Mouse (Mus musculus) G1E (cell line): ENCODE measurements around the gene Afap1l2.

Experiments
- CTCF ChIP-seq: IDR thresholded peaks from 2 replicates; pipeline ENCODE4 v1.5.1; 2012; ENCODE audit warnings: low read depth, low read length, inconsistent platforms, mixed read lengths
- POLR2AphosphoS5 ChIP-seq: IDR thresholded peaks from 2 replicates; pipeline ENCODE4 v1.6.1; 2012; ENCODE audit warnings: low read depth, low read length, inconsistent platforms; ENCODE audit not compliant: insufficient replicate concordance
- TAL1 ChIP-seq: conservative IDR thresholded peaks from 2 replicates; pipeline ENCODE4 v1.6.1; 2012; ENCODE audit warnings: low read depth, low read length, inconsistent platforms, mixed read lengths

DNA sequence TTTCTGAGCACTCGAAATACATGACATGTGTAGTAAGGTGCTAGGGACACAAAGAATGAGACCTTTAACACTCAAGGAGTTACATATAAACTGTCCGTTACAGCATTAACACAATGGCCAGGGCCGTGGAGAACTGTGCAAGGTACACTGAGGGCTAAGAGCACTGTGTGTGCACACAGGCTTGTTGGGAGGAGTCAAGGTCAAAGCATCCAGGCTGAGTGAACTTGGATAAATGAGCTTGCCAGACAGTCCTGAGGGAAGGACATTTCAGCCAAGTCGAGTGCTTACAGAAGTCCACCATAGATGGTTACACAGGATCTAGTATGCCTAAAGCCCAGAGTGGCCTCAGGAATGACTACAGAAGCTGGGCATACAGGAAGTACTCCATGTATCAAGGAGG, 12.6 kb downstream of the Afap1l2 start:
- no peak for TF ChIP-seq CTCF
- no peak for TF ChIP-seq POLR2AphosphoS5
- no peak for TF ChIP-seq TAL1
